Mouse (Mus musculus): ENCODE results near the gene Gm8332. TPM values are rescaled to one million over a fixed set of nuclear protein-coding genes. Genes with fewer than 3 reads are reported as not detected.
"Not testable (repeated sequence)": the region's sequence is repeated elsewhere in the genome, so short reads cannot be mapped to it uniquely, and the experiment has no call there.

Gene Gm8332
- polyA plus RNA-seq, 1 experiment from 2014 or later = not detected

- WGBS = 91% methylated on average over 3 of the region's 3 CpGs
Observed at GRCm38 (mm10) chr12:88219445-88219844, 30.5 kb downstream of the Gm8332 start.

GRCm38 (mm10) chr12:88218059-88218458 lies 31.8 kb downstream of the Gm8332 start:
- H3K27ac ChIP-seq (ENCODE audit: low read length); H3K4me3 ChIP-seq (ENCODE audit: low read depth, low read length); H3K36me3 ChIP-seq (ENCODE audit: control insufficient read depth, insufficient read depth, low read length); H3K27me3 ChIP-seq (ENCODE audit: control insufficient read depth, insufficient read depth, low read length); H3K4me1 ChIP-seq (ENCODE audit: control insufficient read depth, insufficient read depth, low read length); ATAC-seq (ENCODE audit: insufficient number of reproducible peaks, insufficient read depth, low FRiP score, low read depth); H3K9me3 ChIP-seq (ENCODE audit: control insufficient read depth, low read depth, low read length); H3K4me2 ChIP-seq (replicated peaks; ENCODE audit: low read depth, low read length); H3K9ac ChIP-seq (replicated peaks; ENCODE audit: low read depth, low read length): not testable (repeated sequence)

More at GRCm38 (mm10) chr12:88219445-88219844, 30.5 kb downstream of the Gm8332 start:
- Histone ChIP-seq H3K36me3 (ENCODE audit: control insufficient read depth, insufficient read depth, low read length) (no peaks in the 10 kb centered on the region), H3K4me3 (ENCODE audit: low read depth, low read length) (no peak overlapping the region), H3K9me3 (ENCODE audit: control insufficient read depth, low read depth, low read length) (no peaks in the 10 kb centered on the region), H3K27ac (ENCODE audit: low read length) (no peak overlapping the region), H3K4me2 (replicated peaks; ENCODE audit: low read depth, low read length) (no peak overlapping the region), H3K27me3 (ENCODE audit: control insufficient read depth, insufficient read depth, low read length) (no peaks in the 10 kb centered on the region), H3K9ac (replicated peaks; ENCODE audit: low read depth, low read length) (no peak overlapping the region), H3K4me1 (ENCODE audit: control insufficient read depth, insufficient read depth, low read length) (no peaks in the 10 kb centered on the region)
- no peak for ATAC-seq (ENCODE audit: insufficient number of reproducible peaks, insufficient read depth, low FRiP score, low read depth)

GRCm38 (mm10) chr12:88214641-88215040 lies 35.3 kb downstream of the Gm8332 start:
- no peak overlapping the region for H3K4me2 ChIP-seq (replicated peaks; ENCODE audit: low read depth, low read length)
- no peaks in the 10 kb centered on the region for H3K36me3 ChIP-seq (ENCODE audit: control insufficient read depth, insufficient read depth, low read length)
- H3K4me3 ChIP-seq (ENCODE audit: low read depth, low read length) = no peak overlapping the region
- H3K27me3 ChIP-seq (ENCODE audit: control insufficient read depth, insufficient read depth, low read length) = no peaks in the 10 kb centered on the region
- 88% methylated on average over 12 of the region's 12 CpGs for WGBS
- no peak overlapping the region for H3K9ac ChIP-seq (replicated peaks; ENCODE audit: low read depth, low read length)
- no peak for ATAC-seq (ENCODE audit: insufficient number of reproducible peaks, insufficient read depth, low FRiP score, low read depth)
- H3K4me1 ChIP-seq (ENCODE audit: control insufficient read depth, insufficient read depth, low read length) = no peaks in the 10 kb centered on the region
- no peak overlapping the region for H3K27ac ChIP-seq (ENCODE audit: low read length)
- H3K9me3 ChIP-seq (ENCODE audit: control insufficient read depth, low read depth, low read length) = no peaks in the 10 kb centered on the region

- not testable (repeated sequence) for H3K4me2 ChIP-seq (replicated peaks; ENCODE audit: low read depth, low read length); H3K27ac ChIP-seq (ENCODE audit: low read length); H3K4me3 ChIP-seq (ENCODE audit: low read depth, low read length); ATAC-seq (ENCODE audit: insufficient number of reproducible peaks, insufficient read depth, low FRiP score, low read depth); H3K27me3 ChIP-seq (ENCODE audit: control insufficient read depth, insufficient read depth, low read length); H3K9me3 ChIP-seq (ENCODE audit: control insufficient read depth, low read depth, low read length); H3K36me3 ChIP-seq (ENCODE audit: control insufficient read depth, insufficient read depth, low read length); H3K9ac ChIP-seq (replicated peaks; ENCODE audit: low read depth, low read length); H3K4me1 ChIP-seq (ENCODE audit: control insufficient read depth, insufficient read depth, low read length)
- 91% methylated on average over 9 of the region's 9 CpGs for WGBS
Observed at GRCm38 (mm10) chr12:88211458-88211857, 38.4 kb downstream of the Gm8332 start.

GRCm38 (mm10) chr12:88202856-88203255 lies 47.0 kb downstream of the Gm8332 start:
- H3K36me3 ChIP-seq (ENCODE audit: control insufficient read depth, insufficient read depth, low read length) = no peaks in the 10 kb centered on the region
- no peak overlapping the region for H3K9ac ChIP-seq (replicated peaks; ENCODE audit: low read depth, low read length)
- H3K27me3 ChIP-seq (ENCODE audit: control insufficient read depth, insufficient read depth, low read length) = no peaks in the 10 kb centered on the region
- no peak overlapping the region for H3K4me3 ChIP-seq (ENCODE audit: low read depth, low read length)
- no peak overlapping the region for H3K4me2 ChIP-seq (replicated peaks; ENCODE audit: low read depth, low read length)
- no peaks in the 10 kb centered on the region for H3K4me1 ChIP-seq (ENCODE audit: control insufficient read depth, insufficient read depth, low read length)
- H3K9me3 ChIP-seq (ENCODE audit: control insufficient read depth, low read depth, low read length) = no peaks in the 10 kb centered on the region
- no peak for ATAC-seq (ENCODE audit: insufficient number of reproducible peaks, insufficient read depth, low FRiP score, low read depth)
- H3K27ac ChIP-seq (ENCODE audit: low read length) = no peak overlapping the region
- WGBS = 94% methylated on average over 2 of the region's 2 CpGs

Other genes starting within 250 kb of the Gm8332 start
- gene Gm2075, start 238.3 kb downstream of the Gm8332 start, polyA plus RNA-seq (2014; fragmentation: Nextera tagmentation; extraction: Ambion mirVana) = not detected in 2 replicates
- gene Gm6803, start 231.3 kb downstream of the Gm8332 start, polyA plus RNA-seq (2014; fragmentation: Nextera tagmentation; extraction: Ambion mirVana) = not detected in 2 replicates
- gene Gm2056, start 223.1 kb downstream of the Gm8332 start, polyA plus RNA-seq (2014; fragmentation: Nextera tagmentation; extraction: Ambion mirVana) = not detected in 2 replicates
- not detected in 2 replicates for gene Gm16368, start 166.4 kb downstream of the Gm8332 start, polyA plus RNA-seq (2014; fragmentation: Nextera tagmentation; extraction: Ambion mirVana)
- not detected in 2 replicates for gene Gm10436, start 68.0 kb downstream of the Gm8332 start, polyA plus RNA-seq (2014; fragmentation: Nextera tagmentation; extraction: Ambion mirVana)
- not detected in 2 replicates for gene Gm5662, start 24.4 kb upstream of the Gm8332 start, polyA plus RNA-seq (2014; fragmentation: Nextera tagmentation; extraction: Ambion mirVana)
- gene Gm5039, start 73.9 kb upstream of the Gm8332 start, polyA plus RNA-seq (2014; fragmentation: Nextera tagmentation; extraction: Ambion mirVana) = not detected in 2 replicates
- 11.0 and 15.6 TPM in 2 replicates for gene Adck1, start 110.5 kb upstream of the Gm8332 start, polyA plus RNA-seq (2014; fragmentation: Nextera tagmentation; extraction: Ambion mirVana)